Mouse (Mus musculus): ENCODE data around the gene Slc30a3.
"Not testable (repeated sequence)": the region's sequence is repeated elsewhere in the genome, so short reads cannot be mapped to it uniquely, and the experiment has no call there.

The Slc30a3 gene

GRCm38 (mm10) chr5:31093151-31094041, 14.6 kb downstream of the Slc30a3 start:
- peak; percentile 39 for DNase-seq

DNA sequence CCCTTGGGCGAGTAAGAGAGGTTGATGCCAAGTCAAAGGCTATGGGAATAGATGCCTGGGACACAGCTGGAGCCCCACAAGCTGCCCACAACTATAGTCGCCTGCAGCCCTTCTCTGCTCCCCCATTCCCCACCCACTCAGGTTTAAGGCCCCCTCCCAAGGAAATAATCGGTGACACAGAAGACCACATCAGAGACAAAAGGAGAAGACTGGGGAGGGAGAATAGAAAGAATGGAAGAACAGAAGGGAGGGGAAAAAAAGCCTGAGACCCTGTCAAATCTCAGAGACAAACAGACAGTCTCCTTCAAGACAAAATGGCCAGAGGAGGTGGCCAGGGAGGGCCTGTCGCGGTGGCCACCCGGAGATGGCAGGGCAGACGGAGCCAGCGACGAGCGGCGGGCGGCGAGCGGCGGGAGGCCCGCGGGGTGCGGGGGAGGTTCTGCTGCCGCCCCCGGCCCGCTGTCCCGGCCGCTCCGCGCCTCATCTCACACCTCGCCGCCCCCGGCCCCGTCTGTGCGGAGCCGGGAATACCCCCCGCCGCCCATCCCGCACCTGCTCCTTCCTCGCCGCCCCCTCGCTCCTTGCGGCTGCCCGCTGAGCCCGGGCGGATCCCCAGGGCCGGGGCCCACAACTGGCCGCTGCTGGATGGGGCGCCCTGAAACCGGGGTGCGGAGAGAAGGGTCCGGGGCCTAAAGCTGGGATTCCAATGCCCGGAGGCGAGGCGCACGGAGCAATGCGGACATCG, 15.6 kb downstream of the Slc30a3 start:
- no peak for DNase-seq

GRCm38 (mm10) chr5:31087131-31087530, 20.9 kb downstream of the Slc30a3 start:
- DNase-seq, result no peak

- no peak for DNase-seq
Measured at GRCm38 (mm10) chr5:31086606-31087005, 21.4 kb downstream of the Slc30a3 start.

DNA sequence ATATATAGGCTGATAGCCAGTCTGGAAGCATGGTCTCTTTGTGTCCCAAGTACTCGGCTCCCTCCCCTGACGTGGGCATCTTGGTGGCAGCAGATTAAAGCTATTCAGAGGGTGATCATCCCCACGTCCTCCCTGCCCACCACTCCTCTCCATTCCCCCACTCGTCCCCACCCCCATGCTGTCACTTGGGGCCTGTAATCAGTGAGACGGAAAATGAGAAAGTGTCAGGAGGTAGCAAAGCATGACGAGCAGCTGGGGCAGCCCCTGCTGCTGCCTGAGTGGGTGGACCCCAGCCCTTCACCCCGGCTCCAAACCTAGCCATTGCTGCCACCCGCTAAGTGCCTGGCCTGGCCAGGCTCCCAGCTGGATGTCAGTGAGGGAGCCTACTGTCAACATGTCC, 24.1 kb downstream of the Slc30a3 start:
- no peak for DNase-seq

- DNase-seq, result peak; percentile 49
Measured at GRCm38 (mm10) chr5:31082935-31083625, 25.0 kb downstream of the Slc30a3 start.

GRCm38 (mm10) chr5:31082355-31082754, 25.7 kb downstream of the Slc30a3 start:
- peak; percentile 80 for DNase-seq

DNA sequence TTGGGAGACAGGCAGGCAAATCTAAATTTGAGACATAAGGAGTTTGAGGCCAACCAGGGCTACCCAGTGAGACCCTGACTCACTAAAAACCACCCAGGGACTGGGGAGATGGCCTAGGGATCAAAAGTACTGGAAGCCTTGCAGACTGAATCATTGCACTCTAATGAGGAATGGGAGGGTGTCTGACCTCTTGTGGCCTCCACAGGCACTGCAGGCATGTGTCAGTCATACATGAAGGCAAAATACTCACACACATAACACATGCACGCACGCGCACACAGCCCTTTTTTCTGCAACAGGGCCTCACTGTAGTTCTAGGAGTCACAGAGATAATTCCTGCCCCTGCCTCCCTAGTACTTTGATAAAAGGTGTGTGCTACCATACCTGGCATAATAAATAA, 26.7 kb downstream of the Slc30a3 start:
- peak; percentile 64 for DNase-seq

- no peak for DNase-seq
Measured at GRCm38 (mm10) chr5:31080795-31081164, 27.3 kb downstream of the Slc30a3 start.

DNA sequence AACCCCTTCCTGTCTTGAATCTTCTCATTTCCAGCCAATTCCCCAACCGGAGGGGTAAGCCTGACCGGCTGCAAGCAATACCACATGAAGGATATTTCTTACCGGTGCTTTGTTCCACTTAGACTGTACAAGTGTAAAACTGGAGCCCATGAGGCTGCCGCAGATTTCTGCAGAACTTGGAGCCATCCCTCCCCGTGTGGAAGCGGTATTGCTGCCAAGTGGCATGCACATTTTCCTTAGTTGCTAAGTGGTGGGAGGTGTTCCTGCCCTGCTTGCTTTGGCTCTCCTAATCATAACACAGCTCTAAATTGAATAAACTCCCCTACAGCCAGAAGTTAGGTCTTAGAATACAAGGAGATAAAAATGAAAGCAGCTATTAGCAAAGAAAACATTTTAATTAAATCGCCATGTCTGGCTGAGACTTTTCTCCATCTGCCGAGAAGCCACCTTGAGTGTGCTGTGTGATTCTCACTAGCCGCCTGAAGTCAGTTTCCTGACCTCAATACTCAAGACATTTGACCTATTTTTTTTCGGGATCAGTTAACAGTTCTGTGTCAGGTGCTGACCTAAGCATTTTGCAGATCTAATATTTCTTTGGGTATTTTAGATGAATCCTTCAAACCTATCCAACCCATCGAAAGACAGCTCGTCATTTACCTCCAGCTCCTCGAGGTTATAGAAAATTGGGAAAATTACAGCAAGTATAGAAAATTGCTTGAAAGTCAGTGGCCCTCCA, 27.8 kb downstream of the Slc30a3 start:
- peak; percentile 42 for DNase-seq

GRCm38 (mm10) chr5:31076346-31076745, 31.7 kb downstream of the Slc30a3 start:
- DNase-seq, result no peak

GRCm38 (mm10) chr5:31073176-31073575, 34.9 kb downstream of the Slc30a3 start:
- DNase-seq, result no peak

GRCm38 (mm10) chr5:31071821-31072220, 36.2 kb downstream of the Slc30a3 start:
- no peak for DNase-seq

- DNase-seq, result no peak
Measured at GRCm38 (mm10) chr5:31071059-31071458, 37.0 kb downstream of the Slc30a3 start.

- DNase-seq, result no peak
Measured at GRCm38 (mm10) chr5:31069810-31070209, 38.2 kb downstream of the Slc30a3 start.

GRCm38 (mm10) chr5:31055216-31056140, 52.6 kb downstream of the Slc30a3 start:
- peak; percentile 28 for DNase-seq

- peak; percentile 98 for DNase-seq
Measured at GRCm38 (mm10) chr5:31054261-31055215, 53.5 kb downstream of the Slc30a3 start, which contains the start of gene Cad. Gene Cad (plus strand): TSS chr5:31054780.

- not testable (repeated sequence) for DNase-seq
Measured at GRCm38 (mm10) chr5:31053728-31054127, 54.3 kb downstream of the Slc30a3 start.

- peak; percentile 20 for DNase-seq
Measured at GRCm38 (mm10) chr5:31050427-31050826, 57.6 kb downstream of the Slc30a3 start.

All from lung, postnatal 36 days (tissue).